Mouse (Mus musculus) liver, embryonic 14.5 days (tissue): ENCODE data around the gene Ppp1r14b. TPM values are rescaled to one million over a fixed set of nuclear protein-coding genes. Genes with fewer than 3 reads are reported as not detected.

Experiments used
- ATAC-seq: fragments of 200-750 bp; cut with Nextera tagmentation; 2 replicates; pipeline ENCODE4 v1.8.0; 2017; ENCODE audit warnings: moderate number of reproducible peaks, mild to moderate bottlenecking, moderate library complexity; ENCODE audit not compliant: insufficient read depth
- DNase-seq, 3 experiments: peaks; one replicate each; pipeline ENCODE4 v3.0.0-alpha.2; 2012 to 2013; ENCODE audit warnings: low read depth in 3 of 3, low spot score in 3 of 3
- H3K27ac ChIP-seq: fragments of 300-500 bp; sonication (generic); 2 replicates; pipeline ENCODE4 v1.5.1; 2014; ENCODE audit warnings: moderate library complexity, mild to moderate bottlenecking, control low read depth, inconsistent platforms
- H3K27me3 ChIP-seq: fragments of 300-500 bp; sonication (generic); 2 replicates; pipeline ENCODE4 v1.6.1; 2014; ENCODE audit warnings: mild to moderate bottlenecking, low read length, moderate library complexity; ENCODE audit not compliant: control insufficient read depth, insufficient read depth
- H3K36me3 ChIP-seq: fragments of 300-500 bp; sonication (generic); replicated peaks from 2 replicates; pipeline ENCODE4 v1.6.1; 2014; ENCODE audit warnings: low read depth; ENCODE audit not compliant: control insufficient read depth, insufficient read depth
- H3K4me1 ChIP-seq, 2 experiments: fragments of 200-500 bp in 1 of 2; fragments of 300-500 bp in 1 of 2; sonication (generic) in 1 of 2; replicated peaks; 2 replicates each; pipeline ENCODE4 v1.6.1; 2012 to 2014; ENCODE audit warnings: antibody characterized with exemption in 1 of 2, inconsistent platforms in 1 of 2, low read length in 1 of 2; ENCODE audit not compliant: control insufficient read depth in 2 of 2, insufficient read depth in 2 of 2
- H3K4me2 ChIP-seq: fragments of 300-500 bp; sonication (generic); 2 replicates; pipeline ENCODE4 v1.6.1; 2014; ENCODE audit warnings: low read depth, mild to moderate bottlenecking, control low read depth, moderate library complexity
- H3K4me3 ChIP-seq, 2 experiments: fragments of 200-500 bp in 1 of 2; fragments of 300-500 bp in 1 of 2; sonication (generic) in 1 of 2; 2 replicates each; pipeline ENCODE4 v1.5.1; 2012 to 2014; ENCODE audit warnings: low read depth in 2 of 2, low read length in 2 of 2, mild to moderate bottlenecking in 2 of 2, control low read depth in 1 of 2, inconsistent platforms in 1 of 2, moderate library complexity in 1 of 2; ENCODE audit not compliant: insufficient read depth in 1 of 2
- H3K9ac ChIP-seq: fragments of 300-500 bp; sonication (generic); replicated peaks from 2 replicates; pipeline ENCODE4 v1.6.1; 2014; ENCODE audit warnings: mild to moderate bottlenecking, control low read depth, moderate library complexity
- H3K9me3 ChIP-seq: fragments of 300-500 bp; sonication (generic); 2 replicates; pipeline ENCODE4 v1.6.1; 2016; ENCODE audit warnings: low read length, mixed read lengths; ENCODE audit not compliant: control insufficient read depth
- CTCF ChIP-seq: IDR thresholded peaks from 2 replicates; pipeline ENCODE4 v1.5.1; 2016; ENCODE audit warnings: antibody characterized with exemption, low read depth, control low read depth
- EP300 ChIP-seq: IDR thresholded peaks from 2 replicates; pipeline ENCODE4 v1.6.1; 2016; ENCODE audit warnings: antibody characterized with exemption, low read depth
- WGBS: fragments of 180-500 bp; shearing (Covaris S2); extraction: QIAGEN DNeasy Blood & Tissue Kit; methylation state at CpG from one replicate; pipeline ENCODE4 v1.1.7; 2014; ENCODE audit not compliant: insufficient replicate concordance; 5-methylcytosine and 5-hydroxymethylcytosine counted together
- polyA plus RNA-seq, 2 experiments: library from polyadenylated mRNA; depleted of rRNA in 1 of 2; stranded (reverse) in 1 of 2; unstranded in 1 of 2; fragments of >200 nt; fragmentation: Nextera tagmentation in 1 of 2; extraction: Ambion mirVana in 1 of 2; gene quantifications; 2 replicates each; pipeline versions ENCODE4 v1.2.1 to v1.2.3; 2012 to 2014

Gene Ppp1r14b
- polyA plus RNA-seq, 2 experiments, result 69.6 to 74.0 TPM

DNA sequence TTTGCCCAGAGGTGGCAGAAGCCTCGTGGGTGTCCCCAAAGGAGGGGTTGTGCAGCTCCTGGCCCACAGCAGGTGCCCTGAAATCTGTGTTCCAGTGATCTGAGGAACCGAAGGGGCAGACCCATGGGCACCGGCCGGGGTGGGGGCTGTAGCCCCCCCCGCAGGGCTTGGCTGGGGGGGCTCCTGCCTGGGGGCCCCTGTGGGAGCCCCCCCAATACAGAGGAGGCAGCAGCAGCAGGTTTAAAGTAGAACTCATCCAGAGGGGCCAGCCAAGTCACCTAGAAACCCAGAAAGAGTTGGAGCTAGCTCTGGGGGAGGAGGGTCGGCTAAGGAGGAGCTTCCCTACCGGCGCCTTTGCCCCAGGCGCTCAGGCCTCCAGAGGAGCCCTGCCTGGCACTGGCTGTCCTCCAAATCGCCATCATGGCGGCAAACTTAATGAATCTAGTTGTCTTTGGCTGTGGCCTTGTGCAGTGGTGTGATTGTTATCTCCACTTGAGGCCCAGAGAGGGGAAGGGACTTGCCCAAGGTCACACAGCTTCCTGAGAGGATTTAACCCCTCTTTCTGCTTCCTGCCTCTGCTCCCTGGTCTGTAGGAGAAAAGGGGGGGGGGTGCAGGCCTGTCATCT, 4.2 kb upstream of the Ppp1r14b start:
- peak overlapping the region; percentile 91 for H3K4me2 ChIP-seq
- no peak for DNase-seq

DNA sequence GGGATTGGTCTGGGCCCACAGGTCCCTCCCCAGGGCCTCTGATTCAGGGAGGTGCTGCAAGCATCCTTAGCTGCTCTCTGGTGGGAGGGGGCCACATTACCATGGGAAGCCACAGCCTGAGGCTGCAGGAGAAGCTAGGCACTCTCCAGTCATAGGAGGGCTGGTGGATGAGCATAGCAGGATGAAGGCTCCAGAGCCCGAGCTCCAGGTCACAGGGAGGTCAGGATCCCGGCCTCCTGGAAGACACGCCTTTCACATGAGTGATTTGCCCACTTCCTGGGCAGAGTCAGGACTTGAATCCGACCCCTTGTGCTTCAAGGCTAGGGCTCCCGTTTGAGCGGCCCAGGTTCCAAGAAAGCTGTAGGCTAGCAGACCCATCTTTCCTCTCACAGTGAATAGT, 3.1 kb upstream of the Ppp1r14b start:
- H3K27ac ChIP-seq, result no peak overlapping the region
- H3K9ac ChIP-seq, result no peak overlapping the region

More for the DNA sequence above, 4.2 kb upstream of the Ppp1r14b start:
- H3K4me3 ChIP-seq, result peak overlapping the region in 1 of 2 experiments; percentile 66; a peak in 2 of 4 replicates
- 27% methylated on average over 11 of the region's 11 CpGs for WGBS
- H3K27me3 ChIP-seq, result peaks cover 3% of the 10 kb centered on the region; the same call in 1 of the 2 replicates
- no peak for TF ChIP-seq CTCF
- TF ChIP-seq EP300, result no peak
- H3K9ac ChIP-seq, result no peak overlapping the region; the same call in none of the 2 replicates
- peaks cover 24% of the 10 kb centered on the region in 2 experiments for H3K4me1 ChIP-seq
- H3K27ac ChIP-seq, result no peak overlapping the region
- no peak for ATAC-seq
- no peaks in the 10 kb centered on the region for H3K36me3 ChIP-seq
- H3K9me3 ChIP-seq, result no peaks in the 10 kb centered on the region

DNA sequence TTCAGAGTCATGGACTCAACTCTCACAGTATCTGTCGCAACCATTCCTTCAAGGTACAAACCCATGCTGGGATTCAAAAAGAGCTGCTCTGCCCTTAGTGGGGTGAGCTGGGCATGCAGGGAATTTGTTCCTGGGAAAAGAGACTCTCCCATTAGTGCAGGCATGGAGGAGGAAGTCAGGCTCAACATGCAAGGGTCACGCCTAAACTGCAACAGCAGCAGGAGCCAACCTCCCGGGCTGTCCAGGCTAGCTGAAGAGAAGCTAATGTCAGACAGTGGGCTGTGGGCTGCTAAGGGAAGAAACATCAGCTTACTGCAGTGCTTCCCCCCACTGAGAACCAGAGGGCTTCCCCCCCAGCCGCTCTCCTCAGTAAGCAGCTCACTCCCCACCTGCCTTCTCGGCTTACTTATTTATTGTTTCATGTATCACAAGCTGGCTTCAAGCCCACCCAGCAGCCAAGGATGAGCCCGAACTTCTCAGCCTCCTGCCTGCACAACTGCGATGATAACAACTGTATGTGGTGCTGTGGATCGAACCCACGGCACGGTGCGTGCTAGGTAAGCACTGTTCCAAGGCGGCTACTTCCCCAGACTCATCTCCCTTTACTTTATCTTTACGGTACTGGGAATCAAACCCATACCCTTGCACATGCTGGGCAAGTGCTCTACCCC, 2.4 kb upstream of the Ppp1r14b start:
- peaks cover 3% of the 10 kb centered on the region; the same call in 1 of the 2 replicates for H3K27me3 ChIP-seq
- WGBS, result 76% methylated on average over 13 of the region's 13 CpGs
- H3K36me3 ChIP-seq, result peaks cover 6% of the 10 kb centered on the region
- ATAC-seq (no peak), DNase-seq (no peak)
- H3K4me2 ChIP-seq, result no peak overlapping the region
- TF ChIP-seq CTCF (no peak), EP300 (no peak)
- H3K9me3 ChIP-seq, result no peaks in the 10 kb centered on the region
- 0 out of 2 replicates have a peak overlapping the region, but pooled peaks have one; percentile 14 for H3K9ac ChIP-seq
- no peak overlapping the region for H3K4me3 ChIP-seq
- H3K4me1 ChIP-seq, result peaks cover 24 to 29% of the 10 kb centered on the region in 2 experiments
- no peak overlapping the region for H3K27ac ChIP-seq

More for the DNA sequence above, 3.1 kb upstream of the Ppp1r14b start:
- DNase-seq (no peak), ATAC-seq (no peak)
- peaks cover 24 to 27% of the 10 kb centered on the region in 2 experiments for H3K4me1 ChIP-seq
- peaks cover under 1% of the 10 kb centered on the region; the same call in 1 of the 2 replicates for H3K36me3 ChIP-seq
- H3K9me3 ChIP-seq, result no peaks in the 10 kb centered on the region
- H3K4me2 ChIP-seq, result no peak overlapping the region
- H3K4me3 ChIP-seq, result no peak overlapping the region
- TF ChIP-seq EP300, result no peak
- no peak for TF ChIP-seq CTCF
- WGBS, result 52% methylated on average over 6 of the region's 6 CpGs
- H3K27me3 ChIP-seq, result peaks cover 3% of the 10 kb centered on the region; the same call in 1 of the 2 replicates

DNA sequence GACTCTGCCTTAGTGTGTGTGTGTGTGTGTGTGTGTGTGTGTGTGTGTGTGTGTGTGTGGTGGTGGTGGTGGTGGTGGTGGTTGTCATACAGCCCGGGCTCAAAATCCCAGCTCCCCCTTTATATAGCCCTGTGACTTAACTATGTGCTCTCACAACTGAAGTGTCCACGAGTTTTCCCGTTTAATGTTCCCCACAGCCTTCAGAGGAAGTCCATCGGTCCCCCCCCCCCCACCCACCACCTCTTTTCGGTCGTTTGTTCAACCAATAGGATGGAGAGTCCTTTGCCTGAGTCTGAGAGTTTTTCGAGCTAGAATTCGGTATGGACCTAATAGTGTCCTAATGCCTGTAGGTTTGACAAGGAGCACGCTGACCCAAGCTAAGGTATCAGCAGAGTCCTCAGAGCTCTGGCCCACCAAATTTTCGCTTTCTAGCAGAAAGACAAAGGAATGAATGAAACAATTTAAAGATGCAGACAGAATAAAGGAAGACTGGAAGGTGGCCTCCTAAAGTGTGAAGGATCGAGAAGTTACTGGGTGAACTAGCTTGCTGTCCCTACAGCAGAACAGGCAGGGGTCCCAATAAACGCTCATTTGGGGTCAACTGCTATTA, 1.1 kb upstream of the Ppp1r14b start:
- TF ChIP-seq CTCF (no peak), EP300 (no peak)
- Histone ChIP-seq H3K4me1 (peaks cover 28 to 34% of the 10 kb centered on the region in 2 experiments), H3K9ac (peak overlapping the region; percentile 49), H3K9me3 (no peaks in the 10 kb centered on the region), H3K27me3 (peaks cover 3% of the 10 kb centered on the region; the same call in 1 of the 2 replicates), H3K4me3 (peak overlapping the region; percentile 71 to 94), H3K27ac (peak overlapping the region; percentile 38; the same call in 1 of the 2 replicates), H3K4me2 (peak overlapping the region; percentile 96), H3K36me3 (peaks cover 6% of the 10 kb centered on the region)
- DNase-seq, result no peak
- no peak for ATAC-seq
- 31% methylated on average over 12 of the region's 12 CpGs for WGBS
